Mouse (Mus musculus): ENCODE results near the gene Maats1.

- TF ChIP-seq GATA1 (IDR thresholded peaks at IDR 0.05; ENCODE audit: borderline replicate concordance, low read length) (no peak), FLI1 (IDR thresholded peaks at IDR 0.05; ENCODE audit: low read length) (no peak)
These were observed 36.6 kb upstream of the Maats1 start for GRCm38 (mm10) chr16:38378591-38378990.
